Mouse (Mus musculus) left cerebral cortex, postnatal 14 days (tissue): ENCODE measurements around the gene Uhmk1. TPM values are rescaled to one million over a fixed set of nuclear protein-coding genes. Genes with fewer than 3 reads are reported as not detected.

Experiments
- DNase-seq, 2 experiments: peaks; one replicate each; pipeline ENCODE4 v3.0.0; 2021 to 2022; ENCODE audit warnings: low spot score in 2 of 2, mixed read lengths in 1 of 2
- intact Hi-C: fragments of 180-260 bp; cut with DNase I; formaldehyde crosslinking; loops from one replicate; pipeline ENCODE4 v1.15.1; 2025
- total RNA-seq, 2 experiments: library from RNA; stranded (reverse); gene quantifications; 2 replicates each; pipeline ENCODE4 v1.2.3; 2021

Gene Uhmk1
- total RNA-seq, 2 experiments from 2014 or later: 144 to 155 TPM

- DNase-seq: no peak
- intact Hi-C loops: no loop called here
Observed at GRCm38 (mm10) chr1:170182706-170183105, 32.5 kb downstream of the Uhmk1 start.

- DNase-seq: no peak
- intact Hi-C loops: no loop called here
Observed at GRCm38 (mm10) chr1:170176661-170177239, 38.4 kb downstream of the Uhmk1 start.

- intact Hi-C loops: no loop called here
- no peak for DNase-seq
Observed at GRCm38 (mm10) chr1:170175848-170176247, 39.3 kb downstream of the Uhmk1 start.

GRCm38 (mm10) chr1:170174814-170175332 lies 40.3 kb downstream of the Uhmk1 start, which contains the start of gene Uap1:
Uap1 (minus strand) TSS chr1:170174957.
- DNase-seq: peak; percentile 96 to 98
- intact Hi-C loops: no loop called here

GRCm38 (mm10) chr1:170173991-170174813 lies 41.0 kb downstream of the Uhmk1 start:
- intact Hi-C loops: no loop called here
- DNase-seq: no peak

GRCm38 (mm10) chr1:170167781-170168180 lies 47.4 kb downstream of the Uhmk1 start:
- intact Hi-C loops: no loop called here

GRCm38 (mm10) chr1:170164913-170165312 lies 50.3 kb downstream of the Uhmk1 start:
- intact Hi-C loops: no loop called here
- no peak for DNase-seq

More at GRCm38 (mm10) chr1:170167781-170168180, 47.4 kb downstream of the Uhmk1 start:
- DNase-seq: no peak

- intact Hi-C loops: no loop called here
Observed at GRCm38 (mm10) chr1:170164053-170164614, 51.1 kb downstream of the Uhmk1 start.

GRCm38 (mm10) chr1:170163398-170163943 lies 51.7 kb downstream of the Uhmk1 start:
- intact Hi-C loops: no loop called here
- no peak for DNase-seq

More at GRCm38 (mm10) chr1:170164053-170164614, 51.1 kb downstream of the Uhmk1 start:
- no peak for DNase-seq

GRCm38 (mm10) chr1:170161852-170162251 lies 53.3 kb downstream of the Uhmk1 start:
- intact Hi-C loops: no loop called here
- no peak for DNase-seq

GRCm38 (mm10) chr1:170160397-170160938 lies 54.7 kb downstream of the Uhmk1 start:
- intact Hi-C loops: no loop called here

GRCm38 (mm10) chr1:170159707-170160106 lies 55.5 kb downstream of the Uhmk1 start:
- no peak for DNase-seq
- intact Hi-C loops: no loop called here

More at GRCm38 (mm10) chr1:170160397-170160938, 54.7 kb downstream of the Uhmk1 start:
- no peak for DNase-seq

- DNase-seq: no peak
- intact Hi-C loops: no loop called here
Observed at GRCm38 (mm10) chr1:170155761-170156160, 59.4 kb downstream of the Uhmk1 start.

GRCm38 (mm10) chr1:170155298-170155697 lies 59.9 kb downstream of the Uhmk1 start:
- DNase-seq: no peak

GRCm38 (mm10) chr1:170153986-170154385 lies 61.2 kb downstream of the Uhmk1 start:
- no peak for DNase-seq
- intact Hi-C loops: no loop called here

More at GRCm38 (mm10) chr1:170155298-170155697, 59.9 kb downstream of the Uhmk1 start:
- intact Hi-C loops: no loop called here

- intact Hi-C loops: no loop called here
Observed at GRCm38 (mm10) chr1:170152552-170152951, 62.6 kb downstream of the Uhmk1 start.

GRCm38 (mm10) chr1:170150870-170151269 lies 64.3 kb downstream of the Uhmk1 start:
- DNase-seq: no peak
- intact Hi-C loops: no loop called here

More at GRCm38 (mm10) chr1:170152552-170152951, 62.6 kb downstream of the Uhmk1 start:
- no peak for DNase-seq

- DNase-seq: no peak
- intact Hi-C loops: no loop called here
Observed at GRCm38 (mm10) chr1:170149756-170150155, 65.4 kb downstream of the Uhmk1 start.

GRCm38 (mm10) chr1:170148536-170148935 lies 66.7 kb downstream of the Uhmk1 start:
- intact Hi-C loops: no loop called here

More at GRCm38 (mm10) chr1:170148536-170148935, 66.7 kb downstream of the Uhmk1 start:
- DNase-seq: no peak
